Mouse (Mus musculus) erythroblast, embryonic 14.5 days (primary cell): ENCODE data around the gene Dab1.

ENCODE experiments used
- GATA1 ChIP-seq: IDR thresholded peaks from 2 replicates; pipeline ENCODE4 v1.6.1; 2012; ENCODE audit warnings: low read length, inconsistent platforms, mixed read lengths
- TAL1 ChIP-seq: IDR thresholded peaks from 3 replicates; pipeline ENCODE4 v1.6.1; 2012; ENCODE audit warnings: low read length, inconsistent platforms, mixed read lengths

- TF ChIP-seq GATA1 (no peak), TAL1 (no peak)
Measured at GRCm38 (mm10) chr4:103702137-103702536, 83.0 kb downstream of the Dab1 start.
